Mouse (Mus musculus) hindbrain, embryonic 11.5 days (tissue): ENCODE measurements at regions not wholly inside any gene's neighbourhood (a gene's known extent, or its start where the extent isn't known, plus 50 kb on each side); places are given as distances from the start of the nearest gene placed in this dataset.

Experiments
- ATAC-seq: fragments of 200-750 bp; cut with Nextera tagmentation; 2 replicates; pipeline ENCODE4 v1.8.0; 2017; ENCODE audit warnings: mild to moderate bottlenecking, moderate TSS enrichment, moderate library complexity; ENCODE audit not compliant: low FRiP score
- DNase-seq: peaks from one replicate; pipeline ENCODE4 v3.0.0-alpha.2; 2015; ENCODE audit warnings: low spot score
- H3K27ac ChIP-seq: fragments of 300-500 bp; sonication (generic); 2 replicates; pipeline ENCODE4 v1.5.1; 2014; ENCODE audit warnings: mild to moderate bottlenecking, low read depth, low read length
- H3K27me3 ChIP-seq: fragments of 300-500 bp; sonication (generic); 2 replicates; pipeline ENCODE4 v1.6.1; 2014; ENCODE audit warnings: mild to moderate bottlenecking, low read length, moderate library complexity, mixed read lengths; ENCODE audit not compliant: control insufficient read depth, insufficient read depth
- H3K36me3 ChIP-seq: fragments of 300-500 bp; sonication (generic); 2 replicates; pipeline ENCODE4 v1.6.1; 2014; ENCODE audit warnings: mild to moderate bottlenecking, low read length, moderate library complexity, mixed read lengths; ENCODE audit not compliant: control insufficient read depth, insufficient read depth
- H3K4me1 ChIP-seq: fragments of 300-500 bp; sonication (generic); replicated peaks from 2 replicates; pipeline ENCODE4 v1.6.1; 2014; ENCODE audit warnings: low read length, mixed read lengths; ENCODE audit not compliant: control insufficient read depth, insufficient read depth
- H3K4me2 ChIP-seq: fragments of 300-500 bp; sonication (generic); replicated peaks from 2 replicates; pipeline ENCODE4 v1.6.1; 2014; ENCODE audit warnings: mild to moderate bottlenecking, low read depth, low read length
- H3K4me3 ChIP-seq: fragments of 300-500 bp; sonication (generic); 2 replicates; pipeline ENCODE4 v1.5.1; 2014; ENCODE audit warnings: low read depth, low read length
- H3K9ac ChIP-seq: fragments of 300-500 bp; sonication (generic); 2 replicates; pipeline ENCODE4 v1.6.1; 2014; ENCODE audit warnings: low read depth, low read length
- H3K9me3 ChIP-seq: fragments of 300-500 bp; sonication (generic); 2 replicates; pipeline ENCODE4 v1.6.1; 2016; ENCODE audit warnings: low read length; ENCODE audit not compliant: control insufficient read depth
- WGBS: fragments of 180-500 bp; shearing (Covaris S2); extraction: QIAGEN DNeasy Blood & Tissue Kit; methylation state at CpG from one replicate; pipeline ENCODE4 v1.1.7; 2014; 5-methylcytosine and 5-hydroxymethylcytosine counted together

DNA sequence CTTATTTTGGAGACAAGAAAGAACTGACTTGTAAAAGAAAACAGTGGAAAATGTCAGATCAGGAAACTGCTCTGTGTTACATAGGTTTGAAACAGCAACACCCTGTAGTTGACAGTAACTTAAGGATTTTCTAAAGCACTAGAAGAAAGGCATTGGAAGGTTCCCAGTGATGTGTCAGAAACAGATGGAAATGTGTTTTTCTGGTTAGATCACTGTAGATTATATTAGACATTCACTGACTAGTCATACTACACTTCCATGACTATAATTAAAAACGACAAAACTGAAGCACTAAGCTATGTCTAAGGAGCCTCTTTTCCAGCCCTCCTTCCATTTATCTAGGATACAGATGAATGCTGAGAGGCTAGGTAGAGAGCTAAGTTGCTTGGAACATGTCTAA lies 59.1 kb upstream of the Apob start:
- Histone ChIP-seq H3K27ac (no peak overlapping the region), H3K4me1 (no peaks in the 10 kb centered on the region), H3K9me3 (no peaks in the 10 kb centered on the region), H3K4me3 (no peak overlapping the region), H3K4me2 (no peak overlapping the region), H3K36me3 (no peaks in the 10 kb centered on the region), H3K9ac (no peak overlapping the region), H3K27me3 (no peaks in the 10 kb centered on the region)
- DNase-seq (no peak), ATAC-seq (no peak)
- 82% methylated on average over 1 of the region's 1 CpGs for WGBS

GRCm38 (mm10) chr12:7918967-7919708 lies 58.3 kb upstream of the Apob start:
- no peak for DNase-seq
- Histone ChIP-seq H3K9ac (no peak overlapping the region), H3K4me3 (no peak overlapping the region), H3K4me1 (no peaks in the 10 kb centered on the region), H3K36me3 (no peaks in the 10 kb centered on the region), H3K27ac (no peak overlapping the region), H3K4me2 (no peak overlapping the region), H3K27me3 (no peaks in the 10 kb centered on the region), H3K9me3 (no peaks in the 10 kb centered on the region)
- 90% methylated on average over 4 of the region's 4 CpGs for WGBS
- no peak for ATAC-seq

DNA sequence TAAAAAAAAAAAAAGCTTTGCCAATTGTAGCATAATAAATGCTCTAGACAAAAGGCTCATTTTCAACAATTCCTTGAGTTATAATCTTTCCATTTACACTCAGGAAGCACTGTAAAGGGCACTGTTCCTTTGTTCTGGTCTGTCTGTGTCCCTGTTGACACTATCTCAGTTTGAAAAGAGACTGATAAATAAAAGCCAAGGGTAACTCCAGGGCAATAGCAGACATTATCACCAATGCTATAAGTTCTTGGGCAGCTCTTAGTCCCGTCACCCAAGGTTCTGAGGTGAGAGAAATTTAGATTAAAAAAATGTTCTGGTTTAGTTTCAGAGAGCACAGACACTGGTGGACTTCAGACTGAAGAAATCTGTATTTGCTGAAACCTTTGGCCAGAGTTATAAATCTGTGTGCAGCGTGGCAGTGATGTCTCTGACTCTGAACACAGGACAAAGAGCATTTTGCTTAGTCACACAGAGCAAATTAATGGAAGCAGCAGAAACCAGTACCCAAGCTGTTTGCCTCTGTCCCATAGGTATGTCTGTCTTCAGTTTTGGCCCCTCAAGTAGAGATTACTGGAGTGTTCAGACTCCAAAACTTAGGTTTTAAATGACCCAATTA lies 57.6 kb upstream of the Apob start:
- Histone ChIP-seq H3K4me1 (no peaks in the 10 kb centered on the region), H3K27me3 (no peaks in the 10 kb centered on the region), H3K4me3 (no peak overlapping the region), H3K9ac (no peak overlapping the region), H3K4me2 (no peak overlapping the region), H3K36me3 (no peaks in the 10 kb centered on the region), H3K27ac (no peak overlapping the region), H3K9me3 (no peaks in the 10 kb centered on the region)
- 85% methylated on average over 2 of the region's 2 CpGs for WGBS
- ATAC-seq (no peak), DNase-seq (no peak)

- ATAC-seq: no peak
- Histone ChIP-seq H3K4me2 (no peak overlapping the region), H3K27ac (no peak overlapping the region), H3K4me3 (no peak overlapping the region), H3K36me3 (no peaks in the 10 kb centered on the region), H3K9me3 (no peaks in the 10 kb centered on the region), H3K9ac (no peak overlapping the region), H3K4me1 (no peaks in the 10 kb centered on the region), H3K27me3 (no peaks in the 10 kb centered on the region)
- DNase-seq: no peak
- WGBS: 72% methylated on average over 1 of the region's 1 CpGs
These were observed 56.6 kb upstream of the Apob start for GRCm38 (mm10) chr12:7920888-7921287.
